Mouse (Mus musculus): ENCODE measurements around the gene Asic2.

Asic2 gene

GRCm38 (mm10) chr11:81115666-81116065 is 852.6 kb downstream of the Asic2 start:
- DNase-seq (ENCODE audit: low read depth, low spot score): no peak

DNA sequence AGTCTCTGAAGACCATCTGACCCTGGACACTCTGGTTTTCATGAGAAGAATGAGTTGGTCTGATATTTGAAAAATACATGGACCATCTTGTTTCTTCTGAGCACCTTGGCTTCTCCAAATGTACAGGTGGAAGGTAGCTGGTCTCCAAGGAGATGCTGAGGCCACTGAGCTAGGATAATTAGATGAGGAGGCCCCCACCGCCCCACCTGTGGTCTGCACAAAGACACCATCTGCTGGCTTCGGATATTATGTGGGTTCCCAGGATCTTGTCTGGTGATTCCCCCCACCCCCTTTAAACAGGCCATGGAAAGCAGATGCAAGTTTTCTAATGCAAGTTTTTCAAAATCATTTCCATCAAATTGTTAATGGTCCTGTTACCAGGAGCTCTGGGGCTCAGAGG is 856.6 kb downstream of the Asic2 start:
- no peak for DNase-seq (ENCODE audit: low read depth, low spot score)

- DNase-seq (ENCODE audit: low read depth, low spot score): no peak
Measured at GRCm38 (mm10) chr11:81110049-81110448, 858.2 kb downstream of the Asic2 start.

DNA sequence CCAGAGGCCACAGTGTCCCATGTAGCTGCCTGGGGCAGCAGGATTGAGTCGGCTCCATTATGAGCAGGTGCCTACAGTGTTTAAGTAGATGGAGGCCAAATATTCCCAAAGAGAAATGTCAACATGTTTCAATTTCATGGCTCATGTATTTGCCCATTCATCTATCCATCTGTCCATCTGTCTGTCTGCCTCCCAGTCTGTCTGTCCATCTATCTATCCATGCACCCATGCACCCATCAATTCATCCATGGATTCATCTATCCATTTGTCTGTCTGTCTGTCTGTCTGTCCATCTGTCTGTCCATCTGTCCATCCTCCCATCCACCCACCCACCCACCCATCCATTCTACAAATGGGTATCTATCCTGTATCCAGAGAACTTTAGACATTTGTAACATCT is 861.3 kb downstream of the Asic2 start:
- no peak for DNase-seq (ENCODE audit: low read depth, low spot score)

DNA sequence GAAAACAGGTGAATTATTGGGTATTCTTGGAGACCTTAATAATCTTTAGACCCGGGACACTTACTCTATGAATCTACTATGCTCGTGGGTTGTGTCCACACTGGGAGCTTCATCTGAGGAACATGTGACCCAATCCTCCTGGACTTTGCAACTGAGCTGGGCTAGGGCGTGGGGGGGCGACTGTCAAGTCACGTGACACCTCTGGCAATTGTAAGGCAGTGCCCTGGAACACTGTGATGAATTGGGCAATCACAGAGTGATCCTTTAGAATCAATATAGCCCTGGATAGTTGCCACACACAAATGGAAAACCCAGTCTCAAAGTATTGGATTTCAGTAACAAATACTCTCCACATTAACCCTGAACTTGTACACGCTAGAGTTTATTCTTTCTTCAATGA is 867.4 kb downstream of the Asic2 start:
- DNase-seq (ENCODE audit: low read depth, low spot score): no peak

- no peak for DNase-seq (ENCODE audit: low read depth, low spot score)
Measured at GRCm38 (mm10) chr11:81096011-81096410, 872.2 kb downstream of the Asic2 start.

- DNase-seq (ENCODE audit: low read depth, low spot score): no peak
Measured at GRCm38 (mm10) chr11:81094581-81094980, 873.7 kb downstream of the Asic2 start.

DNA sequence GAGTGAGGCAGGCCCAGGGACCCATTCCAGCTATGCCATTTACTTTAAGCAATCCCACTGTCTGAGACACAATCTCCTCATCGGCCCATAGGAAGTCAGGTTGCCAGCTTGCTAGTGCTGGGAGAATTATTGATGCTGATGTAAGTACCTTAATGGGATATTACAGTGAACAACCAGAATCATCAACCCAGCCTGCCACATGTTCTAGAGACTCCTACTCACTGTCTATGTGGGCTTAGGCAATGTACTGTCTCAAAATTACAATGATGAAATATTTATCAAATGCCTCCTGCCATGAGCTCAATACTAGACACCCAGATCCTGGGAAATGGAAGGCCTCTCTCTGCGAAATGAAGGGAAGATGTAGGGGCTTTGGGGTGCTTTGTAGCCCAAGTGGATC is 876.1 kb downstream of the Asic2 start:
- no peak for DNase-seq (ENCODE audit: low read depth, low spot score)

DNA sequence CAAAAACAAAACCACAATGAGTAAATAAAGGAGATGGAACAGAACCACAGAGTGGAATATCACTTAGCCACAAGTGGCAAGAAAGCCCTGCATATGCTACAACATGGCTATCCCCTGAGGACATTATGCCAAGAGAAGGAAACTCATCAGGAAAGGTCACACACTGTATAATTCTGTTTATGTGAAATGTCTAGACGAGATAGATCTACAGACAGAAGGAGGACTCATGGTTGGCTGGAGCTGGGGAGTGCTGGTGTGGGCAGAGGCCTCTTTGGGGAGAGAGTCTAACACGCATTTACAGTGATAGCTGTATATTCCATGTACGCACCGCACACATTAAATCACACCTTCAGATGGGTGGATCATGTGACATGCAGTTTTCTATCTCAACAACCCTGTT is 884.4 kb downstream of the Asic2 start:
- DNase-seq (ENCODE audit: low read depth, low spot score): no peak

- no peak for DNase-seq (ENCODE audit: low read depth, low spot score)
Measured at GRCm38 (mm10) chr11:81080076-81080805, 888.0 kb downstream of the Asic2 start.

DNA sequence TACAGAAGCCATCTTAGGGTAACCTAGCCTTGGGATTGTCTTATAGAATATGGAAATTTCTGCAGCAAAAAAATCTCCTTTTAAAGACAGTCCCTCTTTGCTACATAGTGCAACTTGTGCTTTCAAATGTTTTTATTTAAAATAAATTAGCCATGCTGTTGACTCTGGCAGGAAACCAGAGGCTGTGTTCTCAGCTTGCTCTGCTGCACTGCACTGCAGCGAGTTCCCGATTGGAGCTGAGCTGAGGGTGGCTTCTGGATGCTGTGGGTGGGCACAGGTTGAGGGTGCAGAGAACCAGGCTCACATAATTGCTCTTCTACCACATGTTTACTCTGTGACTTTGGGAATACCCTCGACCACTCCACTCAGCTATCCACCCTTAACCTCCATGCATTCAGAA is 889.0 kb downstream of the Asic2 start:
- DNase-seq (ENCODE audit: low read depth, low spot score): no peak

DNA sequence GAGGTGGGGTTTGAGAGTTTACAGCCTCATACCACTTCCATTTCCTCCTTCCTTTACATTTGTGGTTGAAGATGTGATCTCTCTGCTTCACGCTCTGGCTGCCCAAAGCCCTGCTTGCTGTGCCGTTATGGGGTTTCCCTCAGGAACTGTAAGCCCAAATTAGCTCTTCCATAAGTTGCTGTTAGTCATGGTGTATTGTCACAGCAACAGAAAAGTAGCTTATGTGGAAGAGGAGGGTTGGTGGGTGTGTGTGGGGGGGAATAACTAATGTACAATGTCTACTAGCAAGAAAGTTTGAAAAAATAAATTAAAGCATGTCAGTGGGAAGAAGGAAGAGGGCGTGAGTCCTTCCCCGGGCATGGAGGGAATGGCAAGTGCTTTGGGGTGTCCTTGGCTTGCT is 896.4 kb downstream of the Asic2 start:
- DNase-seq (ENCODE audit: low read depth, low spot score): no peak

- no peak for DNase-seq (ENCODE audit: low read depth, low spot score)
Measured at GRCm38 (mm10) chr11:81065386-81065785, 902.9 kb downstream of the Asic2 start.

GRCm38 (mm10) chr11:81064006-81064405 is 904.3 kb downstream of the Asic2 start:
- DNase-seq (ENCODE audit: low read depth, low spot score): no peak

- DNase-seq (ENCODE audit: low read depth, low spot score): no peak
Measured at GRCm38 (mm10) chr11:81060077-81060476, 908.2 kb downstream of the Asic2 start.

GRCm38 (mm10) chr11:81059546-81059945 is 908.7 kb downstream of the Asic2 start:
- no peak for DNase-seq (ENCODE audit: low read depth, low spot score)

GRCm38 (mm10) chr11:81057506-81057905 is 910.8 kb downstream of the Asic2 start:
- DNase-seq (ENCODE audit: low read depth, low spot score): no peak

GRCm38 (mm10) chr11:81056776-81057175 is 911.5 kb downstream of the Asic2 start:
- no peak for DNase-seq (ENCODE audit: low read depth, low spot score)

GRCm38 (mm10) chr11:81055446-81056145 is 912.7 kb downstream of the Asic2 start:
- DNase-seq (ENCODE audit: low read depth, low spot score): no peak

- DNase-seq (ENCODE audit: low read depth, low spot score): no peak
Measured at GRCm38 (mm10) chr11:81053826-81054225, 914.4 kb downstream of the Asic2 start.

DNA sequence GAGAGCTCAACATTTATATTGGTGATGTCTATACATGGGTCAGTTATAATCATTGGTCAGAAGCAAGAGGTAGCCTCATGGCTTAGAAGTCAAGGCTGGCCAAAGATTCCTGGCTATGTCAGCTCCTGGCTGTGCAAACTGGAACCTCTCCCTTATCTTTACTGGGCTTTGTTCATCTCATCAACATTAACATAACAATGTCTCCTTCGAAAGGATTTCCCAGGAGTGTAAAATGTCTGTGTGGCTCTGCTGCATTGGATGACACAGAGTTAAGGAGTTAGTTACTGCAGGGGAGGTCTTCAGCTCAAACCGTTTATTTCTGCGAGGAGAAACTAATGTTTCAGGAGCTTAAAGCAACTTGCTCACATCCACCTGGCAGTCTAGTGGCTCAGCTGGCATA is 926.6 kb downstream of the Asic2 start:
- DNase-seq (ENCODE audit: low read depth, low spot score): no peak

- no peak for DNase-seq (ENCODE audit: low read depth, low spot score)
Measured at GRCm38 (mm10) chr11:81039976-81040375, 928.3 kb downstream of the Asic2 start.

GRCm38 (mm10) chr11:81032151-81032550 is 936.1 kb downstream of the Asic2 start:
- DNase-seq (ENCODE audit: low read depth, low spot score): no peak
